Mouse (Mus musculus) heart, adult 2 months (tissue): ENCODE measurements around the gene Dpagt1. TPM values are rescaled to one million over a fixed set of nuclear protein-coding genes. Genes with fewer than 3 reads are reported as not detected.

Experiments used
- DNase-seq, 2 experiments: peaks; one replicate each; pipeline ENCODE4 v3.0.0; 2021
- H3K27ac ChIP-seq: fragments of 200-600 bp; 2 replicates; pipeline ENCODE4 v1.8.1; 2022
- H3K27me3 ChIP-seq: fragments of 200-500 bp; 2 replicates; pipeline ENCODE4 v1.6.1; 2012; ENCODE audit warnings: mild to moderate bottlenecking, low read length, inconsistent platforms, mixed read lengths; ENCODE audit not compliant: control insufficient read depth, insufficient read depth
- H3K36me3 ChIP-seq: fragments of 200-500 bp; 2 replicates; pipeline ENCODE4 v1.6.1; 2012; ENCODE audit warnings: low read length, inconsistent platforms; ENCODE audit not compliant: control insufficient read depth, insufficient read depth
- H3K4me1 ChIP-seq: fragments of 200-500 bp; 2 replicates; pipeline ENCODE4 v1.6.1; 2011; ENCODE audit warnings: low read length; ENCODE audit not compliant: control insufficient read depth, insufficient read depth
- H3K4me3 ChIP-seq: fragments of 200-600 bp; 2 replicates; pipeline ENCODE4 v1.8.1; 2022
- H3K79me2 ChIP-seq: fragments of 200-500 bp; replicated peaks from 2 replicates; pipeline ENCODE4 v1.6.1; 2012; ENCODE audit warnings: mild to moderate bottlenecking, inconsistent platforms, low read length, moderate library complexity, mixed read lengths; ENCODE audit not compliant: control insufficient read depth, insufficient read depth
- H3K9ac ChIP-seq: fragments of 200-500 bp; 2 replicates; pipeline ENCODE4 v1.6.1; 2012; ENCODE audit warnings: low read depth, mild to moderate bottlenecking, control low read depth, inconsistent platforms, low read length, mixed read lengths
- CTCF ChIP-seq: fragments of 200-600 bp; IDR thresholded peaks from 2 replicates; pipeline ENCODE4 v1.8.1; 2022; ENCODE audit warnings: antibody characterized with exemption, mild to moderate bottlenecking, moderate library complexity
- EP300 ChIP-seq: fragments of 200-500 bp; IDR thresholded peaks from 2 replicates; pipeline ENCODE4 v1.6.1; 2011; ENCODE audit warnings: low read depth, low read length, control low read depth; ENCODE audit not compliant: insufficient read depth
- POLR2A ChIP-seq: fragments of 200-500 bp; IDR thresholded peaks from 2 replicates; pipeline ENCODE4 v1.6.1; 2011; ENCODE audit warnings: mild to moderate bottlenecking, low read depth, low read length, control low read depth; ENCODE audit not compliant: insufficient read depth
- WGBS: fragments of 180-500 bp; shearing (Covaris S2); methylation state at CpG from one replicate; pipeline ENCODE4 v1.1.7; 2018; 5-methylcytosine and 5-hydroxymethylcytosine counted together
- intact Hi-C: fragments of 180-260 bp; cut with DNase I; formaldehyde crosslinking; loops from one replicate; pipeline ENCODE4 v1.15.1; 2025
- polyA plus RNA-seq: library from polyadenylated mRNA; depleted of rRNA; stranded (reverse); fragments of >200 nt; gene quantifications from 2 replicates; pipeline ENCODE4 v1.2.3, GENCODE M21; 2012
- total RNA-seq, 2 experiments: library from RNA; stranded (reverse); gene quantifications; 2 replicates each; pipeline ENCODE4 v1.2.3; 2021

Gene Dpagt1
- total and polyA plus RNA-seq, 3 experiments, result 18.9 to 34.3 (median 20.6) TPM

GRCm38 (mm10) chr9:44314910-44315309 is 10.9 kb upstream of the Dpagt1 start:
- intact Hi-C loops, result no loop called here
- 91% methylated on average over 18 of the region's 18 CpGs for WGBS
- no peaks in the 10 kb centered on the region for H3K36me3 ChIP-seq

GRCm38 (mm10) chr9:44317452-44317851 is 8.4 kb upstream of the Dpagt1 start:
- Histone ChIP-seq H3K4me3 (no peak overlapping the region), H3K36me3 (no peaks in the 10 kb centered on the region), H3K4me1 (peaks cover 7% of the 10 kb centered on the region), H3K27me3 (no peaks in the 10 kb centered on the region), H3K9ac (0 out of 2 replicates have a peak overlapping the region, but pooled peaks have one; percentile 12), H3K79me2 (peaks cover 2% of the 10 kb centered on the region), H3K27ac (no peak overlapping the region)
- WGBS, result 74% methylated on average over 4 of the region's 4 CpGs
- intact Hi-C loops, result no loop called here
- DNase-seq, result no peak
- TF ChIP-seq EP300 (no peak), POLR2A (no peak), CTCF (no peak)

More at GRCm38 (mm10) chr9:44314910-44315309, 10.9 kb upstream of the Dpagt1 start:
- H3K4me3 ChIP-seq, result no peak overlapping the region
- H3K9ac ChIP-seq, result no peak overlapping the region
- no peak overlapping the region for H3K27ac ChIP-seq
- H3K4me1 ChIP-seq, result peaks cover 6% of the 10 kb centered on the region
- TF ChIP-seq CTCF (no peak), POLR2A (no peak), EP300 (no peak)
- DNase-seq, result no peak
- no peaks in the 10 kb centered on the region for H3K27me3 ChIP-seq
- peaks cover 2% of the 10 kb centered on the region for H3K79me2 ChIP-seq

DNA sequence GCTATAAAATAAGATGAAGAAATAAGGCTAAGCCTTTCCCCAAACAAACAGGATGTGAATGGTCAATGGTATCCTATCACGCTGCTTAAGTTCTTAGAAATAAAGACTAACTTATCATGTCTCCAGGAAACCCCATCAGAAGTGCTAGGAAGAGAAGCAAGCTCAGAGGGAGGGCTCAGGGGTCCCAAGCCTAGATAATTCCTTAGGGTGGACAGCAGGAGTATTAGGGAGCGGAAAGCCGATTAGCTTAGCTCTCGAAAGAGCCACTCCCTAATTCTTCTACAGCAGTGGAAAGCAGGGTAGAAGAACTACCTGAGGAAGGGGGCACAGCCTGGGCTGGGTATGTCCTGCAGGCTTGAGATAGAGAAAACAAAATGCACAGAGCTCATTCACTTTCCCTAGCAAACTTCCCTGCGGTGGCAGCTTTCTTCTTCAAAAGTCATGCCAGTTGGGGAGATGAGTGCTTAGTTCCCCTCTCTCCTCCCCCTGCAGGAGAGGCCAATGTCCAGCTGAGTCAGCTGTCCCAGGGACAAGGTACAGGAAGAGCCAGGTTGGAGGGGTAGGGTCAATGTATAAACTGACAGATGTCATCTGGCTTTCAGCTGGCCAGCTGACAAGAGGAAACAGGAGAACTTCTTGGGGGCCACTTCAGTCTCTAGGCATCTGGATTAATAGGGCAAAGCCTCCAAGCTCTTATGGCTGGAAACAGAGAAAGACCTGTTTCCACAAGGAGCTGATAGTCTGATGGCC is 7.6 kb upstream of the Dpagt1 start:
- TF ChIP-seq EP300 (no peak), CTCF (no peak), POLR2A (no peak)
- peaks cover 7% of the 10 kb centered on the region for H3K4me1 ChIP-seq
- WGBS, result 32% methylated on average over 5 of the region's 5 CpGs
- intact Hi-C loops, result no loop called here
- H3K79me2 ChIP-seq, result peaks cover 2% of the 10 kb centered on the region
- H3K9ac ChIP-seq, result peak overlapping the region; percentile 14
- peak overlapping the region; percentile 97 for H3K27ac ChIP-seq
- peak overlapping the region; percentile 95 for H3K4me3 ChIP-seq
- no peaks in the 10 kb centered on the region for H3K27me3 ChIP-seq
- H3K36me3 ChIP-seq, result no peaks in the 10 kb centered on the region
- DNase-seq, result no peak

DNA sequence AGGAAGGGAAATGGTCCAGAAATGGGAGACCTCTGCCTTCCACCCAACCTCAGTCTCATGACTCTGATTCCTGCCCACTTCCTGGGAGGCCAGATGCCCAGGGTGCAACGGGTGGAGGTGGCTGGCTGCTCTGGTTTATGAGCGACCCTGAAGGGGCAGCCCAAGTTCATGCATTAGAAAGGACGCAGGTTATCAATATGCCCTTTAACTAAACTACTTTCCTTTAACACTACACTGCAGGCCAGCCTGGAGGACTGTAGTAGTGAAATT is 7.1 kb upstream of the Dpagt1 start:
- peak overlapping the region; percentile 95 for H3K4me3 ChIP-seq
- no peak for TF ChIP-seq POLR2A
- no peak for TF ChIP-seq EP300
- TF ChIP-seq CTCF, result no peak
- DNase-seq, result peak in 1 of 2 experiments; percentile 27
- peak overlapping the region; percentile 97 for H3K27ac ChIP-seq
- 25% methylated on average over 3 of the region's 3 CpGs for WGBS
- H3K9ac ChIP-seq, result peak overlapping the region; percentile 95; the same call in 1 of the 2 replicates
- H3K4me1 ChIP-seq, result peaks cover 7% of the 10 kb centered on the region
- intact Hi-C loops, result no loop called here
- peaks cover 2% of the 10 kb centered on the region for H3K79me2 ChIP-seq
- no peaks in the 10 kb centered on the region for H3K36me3 ChIP-seq
- H3K27me3 ChIP-seq, result no peaks in the 10 kb centered on the region

DNA sequence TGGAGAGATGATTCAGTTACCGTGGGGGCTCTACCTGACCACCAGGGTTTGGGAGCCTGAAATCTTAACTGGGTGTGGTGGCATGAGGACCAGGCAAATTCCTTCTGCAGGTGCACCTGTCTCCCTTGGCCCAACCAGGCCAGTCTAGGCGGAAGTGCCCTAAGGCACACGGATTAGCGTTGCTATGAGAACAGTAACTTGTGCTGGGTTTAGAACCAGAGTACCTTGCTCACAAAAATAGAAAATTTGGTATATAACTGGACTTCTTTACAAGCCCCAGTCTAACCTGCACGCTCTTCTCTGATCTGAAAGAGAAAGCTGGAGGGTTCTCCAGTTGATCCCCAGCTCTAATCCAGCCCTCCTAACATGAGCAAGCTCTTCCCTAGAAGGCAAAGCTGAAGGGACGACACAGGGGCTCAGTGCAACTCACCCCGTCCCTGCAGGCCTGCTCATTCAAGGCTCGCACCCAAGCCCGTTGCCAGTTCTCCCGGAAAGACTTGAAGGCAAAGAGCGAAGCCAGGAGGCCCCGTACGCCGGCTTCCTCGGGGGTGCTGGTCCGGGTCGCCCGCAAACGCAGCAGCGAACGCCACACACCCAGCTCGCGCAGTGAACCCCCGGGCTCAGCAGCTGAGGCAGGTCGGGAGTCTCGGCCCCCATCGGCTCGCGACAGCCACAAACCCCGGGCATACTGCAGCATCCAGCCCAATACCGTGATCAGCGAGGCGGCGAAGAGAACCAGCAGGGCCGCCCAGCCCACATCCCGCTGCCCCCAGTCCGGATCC is 6.5 kb upstream of the Dpagt1 start:
- Histone ChIP-seq H3K4me1 (peaks cover 7% of the 10 kb centered on the region), H3K79me2 (peaks cover 2% of the 10 kb centered on the region), H3K4me3 (peak overlapping the region; percentile 95), H3K36me3 (no peaks in the 10 kb centered on the region), H3K9ac (peak overlapping the region; percentile 95), H3K27me3 (no peaks in the 10 kb centered on the region), H3K27ac (peak overlapping the region; percentile 97)
- 4% methylated on average over 37 of the region's 37 CpGs for WGBS
- intact Hi-C loops, result no loop called here
- DNase-seq, result no peak
- TF ChIP-seq CTCF (no peak), POLR2A (no peak), EP300 (no peak)
